Mouse (Mus musculus): ENCODE results near the gene Mettl16.
A peak's percentile ranks its signal among the peaks of the same experiment; 100 is the strongest.

Gene Mettl16

DNA sequence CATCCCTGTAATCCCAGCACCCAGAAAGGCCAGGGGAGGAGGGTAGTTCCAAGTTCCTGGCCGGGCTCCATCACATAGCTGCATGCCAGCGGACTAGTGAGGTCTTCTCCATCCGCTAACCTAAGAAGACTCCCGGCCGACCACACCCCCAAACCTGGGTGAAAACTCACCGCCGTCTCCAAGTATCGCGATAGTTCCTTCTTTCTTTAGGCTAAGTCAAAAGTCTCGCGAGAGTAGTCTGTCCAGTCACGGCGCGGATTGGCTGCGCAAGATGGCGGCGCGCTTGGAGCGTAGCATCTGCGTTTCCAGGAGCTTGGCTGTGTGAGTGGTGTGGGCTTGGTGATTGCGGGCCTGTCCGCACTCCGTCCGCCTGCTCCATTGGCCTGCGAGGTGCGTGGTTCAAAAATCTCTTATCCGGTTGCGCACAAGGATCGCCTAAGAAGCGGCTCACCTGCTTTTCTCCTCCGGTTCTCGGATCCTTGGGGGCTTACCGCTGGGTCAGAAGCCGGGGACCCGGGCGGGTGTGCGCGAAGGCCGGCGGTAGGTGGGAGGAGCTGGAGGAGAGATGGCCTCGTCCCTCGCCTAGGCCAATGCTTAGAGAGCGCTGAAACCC is at the start of gene Mettl16:
Gene Mettl16 (plus strand): TSS at position 236 of the 613 bp plus-strand sequence.
- peak; percentile 92 to 95 for DNase-seq (ENCODE audit: low spot score in 2 of 2)

- DNase-seq (ENCODE audit: low spot score in 2 of 2), result no peak
Measured at GRCm38 (mm10) chr11:74721141-74721540, 49.5 kb upstream of the Mettl16 start.

DNA sequence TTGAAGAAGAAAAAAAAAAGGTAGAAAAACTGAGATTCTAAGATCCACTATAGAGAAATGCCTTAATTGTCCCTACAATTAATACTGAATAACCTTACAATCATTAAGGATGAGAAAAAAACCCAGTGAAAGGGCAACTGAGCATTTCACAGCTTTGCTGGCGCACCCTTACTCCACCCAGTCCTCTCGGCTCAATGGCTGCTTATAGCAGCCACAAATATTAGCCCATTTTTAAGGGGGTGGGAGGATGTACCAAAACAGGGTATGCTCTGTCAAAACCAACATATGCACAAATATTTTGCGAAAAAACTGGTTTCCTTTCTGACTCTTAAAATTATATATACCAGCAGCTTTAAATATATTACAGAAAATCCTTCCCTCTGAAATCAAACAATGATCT is 48.7 kb upstream of the Mettl16 start:
- no peak for DNase-seq (ENCODE audit: low spot score in 2 of 2)

- DNase-seq (ENCODE audit: low spot score in 2 of 2), result peak; percentile 77 to 85
Measured at GRCm38 (mm10) chr11:74723357-74724234, 47.0 kb upstream of the Mettl16 start.

GRCm38 (mm10) chr11:74724235-74724791 is 46.3 kb upstream of the Mettl16 start, which contains the start of gene Pafah1b1:
Pafah1b1 (minus strand) TSS chr11:74724670.
- peak; percentile 96 to 97 for DNase-seq (ENCODE audit: low spot score in 2 of 2)

DNA sequence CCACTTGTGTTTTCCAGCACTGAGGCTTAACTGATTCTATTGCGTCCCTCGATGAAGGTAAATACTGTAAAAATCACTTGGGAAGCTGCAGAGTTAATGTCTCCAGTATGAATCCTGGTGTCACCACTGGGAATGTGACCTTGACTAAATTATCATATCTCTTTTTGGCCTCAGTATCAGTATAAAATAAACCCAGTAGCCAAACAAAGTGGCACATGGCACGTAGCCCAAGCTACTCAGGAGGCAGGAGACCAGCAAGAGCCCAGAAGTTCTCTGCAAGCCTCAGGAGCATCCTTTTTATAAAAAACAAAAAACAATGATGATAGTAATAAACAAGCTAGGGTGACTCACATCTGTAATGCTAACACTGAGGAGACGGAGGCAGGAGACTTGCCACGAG is 45.4 kb upstream of the Mettl16 start:
- no peak for DNase-seq (ENCODE audit: low spot score in 2 of 2)

- no peak for DNase-seq (ENCODE audit: low spot score in 2 of 2)
Measured at GRCm38 (mm10) chr11:74734917-74735316, 35.7 kb upstream of the Mettl16 start.

DNA sequence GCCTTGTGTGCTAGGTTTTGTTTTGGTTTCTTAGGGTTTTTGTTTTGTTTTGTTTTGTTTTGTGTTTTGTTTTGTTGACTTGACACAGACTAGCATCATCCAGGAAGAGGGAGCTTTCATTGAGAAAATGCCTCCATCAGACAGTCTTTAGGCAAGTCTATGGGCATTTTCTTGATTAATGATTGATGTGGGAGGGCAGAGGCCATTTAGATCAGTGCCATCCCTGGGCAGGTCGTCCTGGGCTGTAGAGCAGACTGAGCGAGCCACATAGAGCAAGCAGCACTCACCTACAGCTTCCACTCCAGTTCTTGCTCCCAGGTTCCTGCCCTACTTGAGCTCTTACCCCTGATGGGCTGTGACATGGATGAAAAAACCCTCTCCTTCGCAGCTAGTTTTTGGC is 32.8 kb upstream of the Mettl16 start:
- no peak for DNase-seq (ENCODE audit: low spot score in 2 of 2)

- no peak for DNase-seq (ENCODE audit: low spot score in 2 of 2)
Measured at GRCm38 (mm10) chr11:74748022-74748421, 22.6 kb upstream of the Mettl16 start.

GRCm38 (mm10) chr11:74749241-74749640 is 21.4 kb upstream of the Mettl16 start:
- no peak for DNase-seq (ENCODE audit: low spot score in 2 of 2)

- no peak for DNase-seq (ENCODE audit: low spot score in 2 of 2)
Measured at GRCm38 (mm10) chr11:74750662-74751351, 19.8 kb upstream of the Mettl16 start.

DNA sequence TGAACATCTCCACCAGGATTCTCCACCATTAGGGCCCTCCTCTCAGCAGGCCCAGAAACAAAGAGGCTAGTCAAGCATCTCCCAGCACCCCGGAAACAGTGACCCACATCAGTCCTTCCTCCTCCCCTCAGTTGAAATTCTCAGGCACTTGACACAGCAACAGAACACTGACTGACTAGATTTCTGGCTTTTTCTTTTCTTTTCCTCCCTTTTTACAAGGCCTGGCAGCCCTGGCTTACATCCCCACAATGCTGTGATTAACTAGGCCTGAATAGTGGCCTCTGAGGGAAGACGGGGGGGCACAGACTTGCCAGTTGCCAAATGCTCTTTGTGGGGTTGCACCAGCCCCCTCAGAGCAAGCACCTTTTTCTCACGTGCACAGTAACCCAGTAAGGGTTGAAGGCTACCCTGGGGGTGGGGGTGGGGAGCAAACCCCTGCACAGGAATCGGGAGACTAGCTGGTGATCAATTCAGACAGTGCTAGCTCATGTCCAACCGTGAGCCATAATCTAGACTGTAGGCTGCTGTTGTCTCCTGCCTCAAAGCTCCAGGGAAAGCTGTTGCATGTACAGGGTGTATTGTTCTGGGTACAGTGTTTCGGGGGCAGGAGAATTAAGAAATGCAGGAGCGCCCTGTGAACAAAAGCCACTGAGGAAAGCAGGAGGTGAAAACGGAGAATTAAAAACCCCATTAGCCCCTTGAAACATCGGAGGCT is 19.1 kb upstream of the Mettl16 start:
- no peak for DNase-seq (ENCODE audit: low spot score in 2 of 2)

DNA sequence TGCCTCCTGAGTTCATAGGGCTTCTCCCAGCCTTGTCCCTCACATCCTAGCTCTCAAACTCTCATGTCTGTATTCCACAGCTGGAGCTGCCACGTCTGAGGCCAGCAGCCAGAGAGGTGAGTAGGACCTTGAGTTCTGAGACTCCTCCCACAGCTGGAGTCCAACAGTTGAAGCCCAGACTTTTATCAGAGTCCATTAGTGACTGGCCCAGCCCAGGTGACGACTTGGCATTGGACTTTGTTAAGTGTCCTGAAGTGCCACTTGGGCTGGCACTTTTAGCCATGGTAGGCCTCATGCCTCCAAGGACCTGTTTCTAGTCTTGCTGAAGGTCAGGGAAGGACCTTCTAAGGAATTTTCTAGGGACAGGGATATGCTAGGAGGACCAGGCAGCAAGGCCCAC is 14.0 kb upstream of the Mettl16 start:
- no peak for DNase-seq (ENCODE audit: low spot score in 2 of 2)

DNA sequence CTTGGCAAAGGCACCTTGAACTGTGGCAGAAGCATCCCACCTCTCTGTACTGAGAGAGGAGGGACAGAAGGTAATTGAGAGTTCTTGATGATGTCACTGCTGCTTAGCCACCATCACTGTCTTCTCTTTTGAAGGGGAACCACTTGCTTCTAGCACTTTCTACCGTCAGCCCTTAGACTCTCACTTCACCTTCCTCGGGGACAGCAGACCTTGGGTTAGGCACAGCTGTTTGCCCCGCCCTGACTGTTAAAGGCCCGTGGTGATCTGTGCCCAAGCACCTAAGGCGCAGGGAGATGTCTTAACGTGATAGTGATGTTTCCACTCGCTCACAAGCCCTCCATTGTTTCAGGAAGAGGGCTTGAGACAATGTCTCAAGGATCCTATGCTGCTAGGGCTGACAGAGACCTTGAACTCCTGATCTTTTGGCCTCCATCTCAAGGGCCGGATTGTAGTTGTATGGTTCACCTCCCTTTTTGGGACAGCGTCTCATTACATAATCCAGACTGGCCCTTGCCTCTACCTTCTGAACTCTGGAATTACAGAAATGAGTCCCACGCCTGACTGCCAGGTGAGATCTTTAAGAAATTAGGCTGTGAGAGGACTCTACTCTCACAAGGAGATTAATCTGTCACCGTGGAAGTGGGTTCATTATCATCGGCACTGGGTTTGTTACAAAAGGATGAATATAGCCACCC is 9.5 kb upstream of the Mettl16 start:
- no peak for DNase-seq (ENCODE audit: low spot score in 2 of 2)

- DNase-seq (ENCODE audit: low spot score in 2 of 2), result no peak
Measured at GRCm38 (mm10) chr11:74763960-74764625, 6.5 kb upstream of the Mettl16 start.

- DNase-seq (ENCODE audit: low spot score in 2 of 2), result no peak
Measured at GRCm38 (mm10) chr11:74767469-74767868, 3.2 kb upstream of the Mettl16 start.

- peak; percentile 48 to 64 for DNase-seq (ENCODE audit: low spot score in 2 of 2)
Measured at GRCm38 (mm10) chr11:74768045-74768444, 2.6 kb upstream of the Mettl16 start.

GRCm38 (mm10) chr11:74770037-74770436 is 593 bp upstream of the Mettl16 start:
- no peak for DNase-seq (ENCODE audit: low spot score in 2 of 2)

DNA sequence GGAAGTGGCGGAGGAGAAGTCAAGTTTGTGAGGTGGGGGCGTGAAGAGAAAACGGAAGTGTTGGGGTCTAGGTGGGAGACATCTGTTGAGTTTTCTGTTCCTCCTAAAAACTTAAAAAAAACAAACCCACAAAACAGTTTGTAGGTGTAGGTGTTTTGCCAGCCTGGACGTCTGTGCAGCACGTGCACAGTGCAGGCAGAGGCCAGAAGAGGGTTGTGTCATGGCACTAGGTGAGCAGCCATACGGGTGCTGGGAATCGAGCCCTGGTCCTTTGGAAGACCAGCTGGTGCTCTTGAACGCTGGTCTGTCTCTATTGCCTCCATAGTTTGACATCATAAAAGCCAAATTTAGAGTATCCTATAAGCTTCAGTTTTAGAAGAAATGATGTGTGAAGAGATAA is 604 bp downstream of the Mettl16 start:
- DNase-seq (ENCODE audit: low spot score in 2 of 2), result no peak

GRCm38 (mm10) chr11:74771650-74772049 is 1.0 kb downstream of the Mettl16 start:
- no peak for DNase-seq (ENCODE audit: low spot score in 2 of 2)
